Mouse (Mus musculus): ENCODE data around the gene Fancc.

The Fancc gene

GRCm38 (mm10) chr13:63262168-63262957, 234.7 kb downstream of the Fancc start:
- DNase-seq (ENCODE audit: low read depth, low spot score): no peak

GRCm38 (mm10) chr13:63261676-63262075, 235.4 kb downstream of the Fancc start:
- DNase-seq (ENCODE audit: low read depth, low spot score): no peak

- no peak for DNase-seq (ENCODE audit: low read depth, low spot score)
Measured at GRCm38 (mm10) chr13:63260753-63261631, 236.1 kb downstream of the Fancc start.

- no peak for DNase-seq (ENCODE audit: low read depth, low spot score)
Measured at GRCm38 (mm10) chr13:63260133-63260532, 236.9 kb downstream of the Fancc start.

- DNase-seq (ENCODE audit: low read depth, low spot score): no peak
Measured at GRCm38 (mm10) chr13:63258671-63259070, 238.4 kb downstream of the Fancc start.

- no peak for DNase-seq (ENCODE audit: low read depth, low spot score)
Measured at GRCm38 (mm10) chr13:63258167-63258582, 238.9 kb downstream of the Fancc start.

- no peak for DNase-seq (ENCODE audit: low read depth, low spot score)
Measured at GRCm38 (mm10) chr13:63256807-63257206, 240.3 kb downstream of the Fancc start.

GRCm38 (mm10) chr13:63256146-63256545, 240.9 kb downstream of the Fancc start:
- no peak for DNase-seq (ENCODE audit: low read depth, low spot score)

- DNase-seq (ENCODE audit: low read depth, low spot score): no peak
Measured at GRCm38 (mm10) chr13:63255519-63256011, 241.5 kb downstream of the Fancc start.

GRCm38 (mm10) chr13:63253886-63254636, 243.0 kb downstream of the Fancc start:
- no peak for DNase-seq (ENCODE audit: low read depth, low spot score)

- no peak for DNase-seq (ENCODE audit: low read depth, low spot score)
Measured at GRCm38 (mm10) chr13:63253147-63253546, 243.9 kb downstream of the Fancc start.

GRCm38 (mm10) chr13:63252295-63253010, 244.6 kb downstream of the Fancc start:
- DNase-seq (ENCODE audit: low read depth, low spot score): no peak

GRCm38 (mm10) chr13:63251118-63251889, 245.8 kb downstream of the Fancc start:
- no peak for DNase-seq (ENCODE audit: low read depth, low spot score)

GRCm38 (mm10) chr13:63250441-63250980, 246.6 kb downstream of the Fancc start:
- DNase-seq (ENCODE audit: low read depth, low spot score): no peak

GRCm38 (mm10) chr13:63249741-63250431, 247.2 kb downstream of the Fancc start:
- DNase-seq (ENCODE audit: low read depth, low spot score): no peak

GRCm38 (mm10) chr13:63249171-63249570, 247.9 kb downstream of the Fancc start:
- no peak for DNase-seq (ENCODE audit: low read depth, low spot score)

GRCm38 (mm10) chr13:63248318-63248717, 248.8 kb downstream of the Fancc start:
- DNase-seq (ENCODE audit: low read depth, low spot score): no peak

- DNase-seq (ENCODE audit: low read depth, low spot score): no peak
Measured at GRCm38 (mm10) chr13:63247631-63248030, 249.4 kb downstream of the Fancc start.

- DNase-seq (ENCODE audit: low read depth, low spot score): no peak
Measured at GRCm38 (mm10) chr13:63247041-63247440, 250.0 kb downstream of the Fancc start.

Data from c-Kit-negative CD71-positive TER-119-positive erythroid progenitor cells, embryonic 14.5 days (primary cell).